Mouse (Mus musculus) liver, embryonic 12.5 days (tissue): ENCODE results near the gene Umad1. TPM values are rescaled to one million over a fixed set of nuclear protein-coding genes. Genes with fewer than 3 reads are reported as not detected.
A peak's percentile ranks its signal among the peaks of the same experiment; 100 is the strongest.

Experiments
- ATAC-seq: fragments of 200-750 bp; cut with Nextera tagmentation; 2 replicates; pipeline ENCODE4 v1.8.0; 2017; ENCODE audit warnings: moderate number of reproducible peaks, mild to moderate bottlenecking, moderate library complexity
- H3K27ac ChIP-seq: fragments of 300-500 bp; sonication (generic); 2 replicates; pipeline ENCODE4 v1.5.1; 2016; ENCODE audit warnings: mild to moderate bottlenecking
- H3K27me3 ChIP-seq: fragments of 300-500 bp; sonication (generic); replicated peaks from 2 replicates; pipeline ENCODE4 v1.6.1; 2016; ENCODE audit warnings: mild to moderate bottlenecking, moderate library complexity
- H3K36me3 ChIP-seq: fragments of 300-500 bp; sonication (generic); 2 replicates; pipeline ENCODE4 v1.6.1; 2016; ENCODE audit warnings: mild to moderate bottlenecking, moderate library complexity
- H3K4me1 ChIP-seq: fragments of 300-500 bp; sonication (generic); 2 replicates; pipeline ENCODE4 v1.6.1; 2016
- H3K4me2 ChIP-seq: fragments of 300-500 bp; sonication (generic); 2 replicates; pipeline ENCODE4 v1.6.1; 2016; ENCODE audit warnings: mild to moderate bottlenecking, moderate library complexity
- H3K4me3 ChIP-seq: fragments of 300-500 bp; sonication (generic); 2 replicates; pipeline ENCODE4 v1.5.1; 2016; ENCODE audit warnings: mild to moderate bottlenecking, moderate library complexity
- H3K9ac ChIP-seq: fragments of 300-500 bp; sonication (generic); 2 replicates; pipeline ENCODE4 v1.6.1; 2016; ENCODE audit warnings: mild to moderate bottlenecking, moderate library complexity
- H3K9me3 ChIP-seq: fragments of 300-500 bp; sonication (generic); replicated peaks from 2 replicates; pipeline ENCODE4 v1.6.1; 2016; ENCODE audit warnings: mild to moderate bottlenecking, moderate library complexity
- WGBS: fragments of 180-500 bp; shearing (Covaris S2); methylation state at CpG from one replicate; pipeline ENCODE4 v1.1.7; 2016; ENCODE audit not compliant: insufficient replicate concordance; 5-methylcytosine and 5-hydroxymethylcytosine counted together
- polyA plus RNA-seq: library from polyadenylated mRNA; unstranded; fragments of >200 nt; fragmentation: Nextera tagmentation; extraction: Ambion mirVana; gene quantifications from 2 replicates; pipeline ENCODE4 v1.2.1, GENCODE M21; 2016

Gene Umad1
- 17.2 and 17.4 TPM in 2 replicates for polyA plus RNA-seq

- Histone ChIP-seq H3K27ac (peak within 1 kb of the TSS; percentile 86), H3K4me3 (peak within 1 kb of the TSS; percentile 88), H3K27me3 (no peaks in the 10 kb centered on the region), H3K36me3 (peaks cover 21% of the 10 kb centered on the region), H3K9ac (peak within 1 kb of the TSS; percentile 84), H3K4me1 (peaks cover 20% of the 10 kb centered on the region), H3K4me2 (peak within 1 kb of the TSS; percentile 88), H3K9me3 (no peaks in the 10 kb centered on the region)
- ATAC-seq, result peak; percentile 100
- WGBS, result under 1% methylated on average over 64 of the region's 64 CpGs
Measured at GRCm38 (mm10) chr6:8259004-8259666, at the start of gene Umad1, which contains the start of the genes Rpa3 and Gm45062. Gene Umad1, plus strand, starts transcription at chr6:8259288. Gene Rpa3, minus strand, starts transcription at chr6:8259173. Gene Gm45062, plus strand, starts transcription at chr6:8259450.

DNA sequence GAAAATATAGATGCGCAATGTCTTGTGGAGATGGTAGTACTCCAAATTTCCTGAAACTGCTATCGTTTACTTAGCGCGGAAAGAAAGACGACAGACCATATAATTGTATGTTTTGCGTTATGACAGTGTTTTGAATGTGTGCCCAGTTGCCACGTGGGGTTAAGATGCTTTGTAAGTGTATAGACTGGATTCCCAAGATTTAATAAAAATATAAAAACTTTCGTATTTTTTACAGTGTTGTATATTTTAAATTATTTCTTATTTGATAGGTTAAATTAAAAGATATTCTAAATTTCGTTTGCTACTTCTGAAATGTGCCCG, 49.3 kb upstream of the Umad1 start:
- Histone ChIP-seq H3K4me2 (peak overlapping the region; percentile 76), H3K27ac (peak overlapping the region; percentile 91), H3K36me3 (peaks cover 23% of the 10 kb centered on the region), H3K4me3 (peak overlapping the region; percentile 79), H3K9ac (peak overlapping the region; percentile 94), H3K27me3 (no peaks in the 10 kb centered on the region), H3K4me1 (peaks cover 11% of the 10 kb centered on the region), H3K9me3 (no peaks in the 10 kb centered on the region)
- WGBS, result 8% methylated on average over 10 of the region's 10 CpGs
- no peak for ATAC-seq

- peak overlapping the region; percentile 79 for H3K4me3 ChIP-seq
- H3K9me3 ChIP-seq, result no peaks in the 10 kb centered on the region
- peak overlapping the region; percentile 40 for H3K27ac ChIP-seq
- peaks cover 31% of the 10 kb centered on the region for H3K36me3 ChIP-seq
- H3K9ac ChIP-seq, result peak overlapping the region; percentile 94; the same call in 1 of the 2 replicates
- H3K4me2 ChIP-seq, result peak overlapping the region; percentile 76
- H3K27me3 ChIP-seq, result no peaks in the 10 kb centered on the region
- ATAC-seq, result no peak
- H3K4me1 ChIP-seq, result peaks cover 11% of the 10 kb centered on the region
- WGBS, result 55% methylated on average over 3 of the region's 3 CpGs
Measured at GRCm38 (mm10) chr6:8210661-8211060, 48.4 kb upstream of the Umad1 start.

DNA sequence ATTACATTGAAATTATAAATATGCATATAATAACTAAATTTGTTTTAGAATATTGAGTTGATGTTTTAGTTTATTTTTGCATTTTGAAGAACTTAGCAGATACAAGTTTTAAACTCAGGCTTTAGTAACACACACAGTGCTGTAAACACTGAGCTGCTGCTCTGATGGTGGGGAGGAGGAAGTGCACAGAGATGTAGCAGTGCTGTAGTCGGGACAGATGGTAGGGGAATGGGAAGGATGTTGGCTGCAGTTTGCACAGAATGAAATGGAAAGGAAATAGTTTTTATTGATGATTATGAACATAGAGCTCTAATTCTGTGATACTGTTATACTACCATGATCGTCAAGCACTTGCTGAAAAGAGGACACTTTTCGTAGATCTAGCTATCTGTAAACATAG, 32.1 kb upstream of the Umad1 start:
- no peak overlapping the region for H3K9ac ChIP-seq
- no peak overlapping the region for H3K27ac ChIP-seq
- H3K9me3 ChIP-seq, result no peaks in the 10 kb centered on the region
- H3K36me3 ChIP-seq, result peaks cover 66% of the 10 kb centered on the region
- 74% methylated on average over 3 of the region's 3 CpGs for WGBS
- ATAC-seq, result no peak
- H3K27me3 ChIP-seq, result no peaks in the 10 kb centered on the region
- H3K4me1 ChIP-seq, result no peaks in the 10 kb centered on the region
- H3K4me2 ChIP-seq, result no peak overlapping the region
- H3K4me3 ChIP-seq, result no peak overlapping the region

DNA sequence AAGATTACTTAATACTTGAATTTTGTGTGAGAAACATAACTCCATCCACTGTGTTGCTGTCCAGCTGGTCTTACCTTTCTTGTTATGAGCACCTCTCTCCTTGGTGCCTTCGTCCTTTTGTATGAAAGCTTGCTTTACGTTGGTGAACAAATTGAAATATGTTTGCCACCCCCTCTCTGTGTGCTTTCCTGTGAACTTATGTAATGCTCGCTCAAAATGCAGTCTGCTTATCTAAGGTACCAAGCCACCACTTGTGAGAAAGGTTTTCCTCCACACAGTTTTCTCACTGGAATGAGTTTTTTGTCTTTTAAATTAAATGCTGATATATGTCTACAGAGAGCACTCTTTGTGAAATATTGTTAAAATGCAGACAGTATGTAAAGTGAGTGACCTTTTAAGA, 30.5 kb upstream of the Umad1 start:
- Histone ChIP-seq H3K9ac (no peak overlapping the region), H3K27ac (no peak overlapping the region), H3K4me3 (no peak overlapping the region), H3K9me3 (no peaks in the 10 kb centered on the region), H3K4me2 (no peak overlapping the region), H3K27me3 (no peaks in the 10 kb centered on the region), H3K36me3 (peaks cover 72% of the 10 kb centered on the region), H3K4me1 (no peaks in the 10 kb centered on the region)
- 76% methylated on average over 3 of the region's 3 CpGs for WGBS
- ATAC-seq, result no peak

- Histone ChIP-seq H3K9me3 (no peaks in the 10 kb centered on the region), H3K9ac (peak overlapping the region; percentile 77), H3K4me3 (peak overlapping the region; percentile 88), H3K27me3 (no peaks in the 10 kb centered on the region), H3K27ac (peak overlapping the region; percentile 74), H3K4me1 (peaks cover 20% of the 10 kb centered on the region), H3K4me2 (peak overlapping the region; percentile 79), H3K36me3 (peaks cover 29% of the 10 kb centered on the region)
- no peak for ATAC-seq
- WGBS, result 5% methylated on average over 6 of the region's 6 CpGs
Measured at GRCm38 (mm10) chr6:8258316-8258715, 772 bp upstream of the Umad1 start.

DNA sequence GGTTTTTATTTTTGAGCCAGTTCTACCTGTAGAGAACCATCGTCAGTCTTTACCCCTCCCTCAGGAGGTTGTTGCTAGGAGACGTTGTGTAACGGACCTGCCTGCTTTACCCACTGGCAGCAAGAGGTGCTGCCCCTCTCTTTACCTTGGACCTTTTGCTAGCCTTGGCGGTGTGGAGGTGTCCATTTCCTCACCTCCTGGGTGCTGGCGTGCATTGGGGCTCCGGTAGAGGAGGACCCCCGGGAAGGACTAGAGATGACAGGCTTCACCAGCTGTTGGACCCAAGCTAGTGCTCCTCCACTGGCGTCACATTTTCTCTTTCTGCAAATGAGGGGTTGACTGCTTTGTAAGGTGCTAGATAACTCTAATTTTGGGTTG, 568 bp downstream of the Umad1 start:
- Histone ChIP-seq H3K4me1 (peaks cover 20% of the 10 kb centered on the region), H3K9ac (peak overlapping the region; percentile 84), H3K27me3 (no peaks in the 10 kb centered on the region), H3K4me2 (peak overlapping the region; percentile 88), H3K27ac (peak overlapping the region; percentile 86), H3K36me3 (peaks cover 16% of the 10 kb centered on the region), H3K9me3 (no peaks in the 10 kb centered on the region), H3K4me3 (peak overlapping the region; percentile 88)
- WGBS, result 2% methylated on average over 8 of the region's 8 CpGs
- peak; percentile 7 for ATAC-seq

- no peak overlapping the region for H3K27ac ChIP-seq
- H3K4me3 ChIP-seq, result no peak overlapping the region
- 79% methylated on average over 3 of the region's 3 CpGs for WGBS
- H3K4me2 ChIP-seq, result no peak overlapping the region
- peak; percentile 42; the same call in 1 of the 2 replicates for ATAC-seq
- H3K9me3 ChIP-seq, result no peaks in the 10 kb centered on the region
- H3K4me1 ChIP-seq, result peaks cover 8% of the 10 kb centered on the region; the same call in 1 of the 2 replicates
- H3K27me3 ChIP-seq, result no peaks in the 10 kb centered on the region
- H3K9ac ChIP-seq, result no peak overlapping the region
- H3K36me3 ChIP-seq, result peaks cover 10% of the 10 kb centered on the region
Measured at GRCm38 (mm10) chr6:8271047-8271446, 12.0 kb downstream of the Umad1 start.

DNA sequence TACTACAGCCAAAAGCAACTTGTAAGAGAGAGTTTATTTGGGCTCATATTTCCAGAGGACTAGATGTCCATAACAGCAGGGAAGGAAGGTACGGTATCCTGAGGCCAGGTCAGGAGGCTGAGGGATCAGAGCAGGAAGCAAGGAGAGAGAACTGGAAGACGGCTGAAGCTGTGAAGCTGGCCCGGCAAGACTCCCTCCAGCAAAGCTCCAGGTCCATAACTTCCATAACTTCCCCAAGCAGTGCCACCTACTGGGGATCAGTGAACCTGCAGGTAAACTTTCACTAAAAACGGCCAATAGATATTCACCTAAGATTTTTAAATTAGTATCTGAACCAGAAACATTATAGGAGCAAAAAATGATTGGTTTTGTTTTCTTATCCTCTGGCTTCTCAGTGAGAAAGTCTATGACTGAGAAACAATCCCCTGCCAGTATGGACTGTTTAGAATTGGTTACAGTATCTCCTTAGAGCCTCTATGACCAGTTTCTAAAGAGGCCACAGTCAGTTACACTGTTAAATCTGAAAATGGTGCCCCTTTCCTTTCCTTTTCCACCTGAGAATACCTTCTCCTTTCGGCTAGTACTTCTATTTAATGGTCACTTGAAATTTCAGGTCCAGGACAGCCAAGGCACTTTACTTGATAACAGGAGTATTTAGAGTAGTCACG, 15.4 kb downstream of the Umad1 start:
- ATAC-seq, result peak; percentile 57; the same call in 1 of the 2 replicates
- 35% methylated on average over 6 of the region's 6 CpGs for WGBS
- Histone ChIP-seq H3K27me3 (no peaks in the 10 kb centered on the region), H3K4me3 (no peak overlapping the region), H3K9ac (no peak overlapping the region), H3K27ac (no peak overlapping the region), H3K9me3 (no peaks in the 10 kb centered on the region), H3K4me2 (no peak overlapping the region), H3K36me3 (peaks cover 15% of the 10 kb centered on the region), H3K4me1 (peaks cover 11% of the 10 kb centered on the region)

DNA sequence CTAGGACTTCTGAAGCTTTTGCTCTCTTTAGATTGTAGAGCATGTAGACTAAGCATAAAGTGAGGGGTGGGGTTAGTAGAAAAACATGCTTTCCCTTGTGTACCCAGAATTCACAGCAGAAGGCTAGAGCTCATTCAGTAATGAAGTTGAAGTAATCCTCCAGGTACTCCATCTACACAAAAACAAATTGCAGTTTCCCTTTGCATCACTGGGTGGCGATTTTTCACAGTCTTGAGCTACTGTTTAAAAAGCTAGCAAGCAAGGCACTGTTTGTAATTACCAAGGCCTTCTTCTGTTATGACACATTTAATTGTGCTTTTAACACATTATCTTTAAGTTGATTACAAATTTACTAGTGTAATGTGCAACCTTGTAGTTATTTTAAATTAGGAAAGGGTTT, 16.0 kb downstream of the Umad1 start:
- Histone ChIP-seq H3K4me3 (no peak overlapping the region), H3K27me3 (no peaks in the 10 kb centered on the region), H3K27ac (no peak overlapping the region), H3K9me3 (no peaks in the 10 kb centered on the region), H3K4me1 (peaks cover 5% of the 10 kb centered on the region), H3K36me3 (peaks cover 15% of the 10 kb centered on the region), H3K4me2 (no peak overlapping the region), H3K9ac (no peak overlapping the region)
- WGBS, result 10% methylated on average over 1 of the region's 1 CpGs
- ATAC-seq, result no peak

DNA sequence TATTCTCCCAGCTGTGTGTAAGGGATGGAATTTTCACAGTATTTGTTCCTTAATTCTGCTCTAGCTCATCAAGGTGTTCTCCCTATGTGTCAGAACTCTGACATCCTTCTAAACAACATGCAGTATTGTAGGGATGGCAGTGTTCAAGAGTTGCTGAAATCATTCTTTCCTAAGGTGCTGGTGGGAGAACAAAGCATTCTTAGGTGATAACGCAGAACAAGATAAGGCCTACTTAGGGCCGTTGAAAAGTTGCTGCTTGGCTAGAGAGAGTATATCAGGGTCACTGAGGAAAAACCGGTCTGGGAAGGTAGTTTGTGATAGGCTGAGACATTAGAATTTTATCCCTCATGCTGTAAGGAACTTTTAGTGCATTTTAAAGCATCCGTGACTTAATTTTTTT, 17.3 kb downstream of the Umad1 start:
- H3K9me3 ChIP-seq, result no peaks in the 10 kb centered on the region
- ATAC-seq, result no peak
- H3K36me3 ChIP-seq, result peaks cover 11% of the 10 kb centered on the region
- H3K27ac ChIP-seq, result no peak overlapping the region
- no peak overlapping the region for H3K4me2 ChIP-seq
- no peaks in the 10 kb centered on the region for H3K27me3 ChIP-seq
- no peak overlapping the region for H3K9ac ChIP-seq
- 29% methylated on average over 4 of the region's 4 CpGs for WGBS
- peaks cover 4% of the 10 kb centered on the region for H3K4me1 ChIP-seq
- H3K4me3 ChIP-seq, result no peak overlapping the region

- peaks cover 5% of the 10 kb centered on the region for H3K36me3 ChIP-seq
- no peaks in the 10 kb centered on the region for H3K27me3 ChIP-seq
- ATAC-seq, result no peak
- no peak overlapping the region for H3K27ac ChIP-seq
- no peaks in the 10 kb centered on the region for H3K9me3 ChIP-seq
- no peak overlapping the region for H3K9ac ChIP-seq
- H3K4me2 ChIP-seq, result no peak overlapping the region
- peaks cover 4% of the 10 kb centered on the region for H3K4me1 ChIP-seq
- 63% methylated on average over 5 of the region's 5 CpGs for WGBS
- H3K4me3 ChIP-seq, result no peak overlapping the region
Measured at GRCm38 (mm10) chr6:8278426-8279002, 19.4 kb downstream of the Umad1 start.
